Mouse (Mus musculus): ENCODE data around the gene Vwf. TPM values are rescaled to one million over a fixed set of nuclear protein-coding genes. Genes with fewer than 3 reads are reported as not detected.

Gene Vwf
- 15.0 and 20.2 TPM in 2 replicates for polyA plus RNA-seq (2012; rRNA removed)

- Histone ChIP-seq H3K27me3 (ENCODE audit: control insufficient read depth, insufficient read depth, low read length) (no peaks in the 10 kb centered on the region; the same call in 1 of the 2 replicates), H3K4me3 (replicated peaks; ENCODE audit: insufficient read depth, low read depth, low read length) (no peak within 1 kb of the TSS), H3K27ac (ENCODE audit: insufficient read depth, low read length) (no peak within 1 kb of the TSS), H3K4me1 (ENCODE audit: control insufficient read depth, insufficient read depth, low read length) (no peaks in the 10 kb centered on the region)
- TF ChIP-seq POLR2A (IDR thresholded peaks at IDR 0.05; ENCODE audit: borderline replicate concordance, insufficient read depth, low read length) (no peak), CTCF (IDR thresholded peaks at IDR 0.05; ENCODE audit: borderline replicate concordance, insufficient read depth, low read depth, low read length) (no peak)
- DNase-seq, result no peak
- 99% methylated on average over 6 of the region's 6 CpGs for WGBS
Measured at GRCm38 (mm10) chr6:125546474-125546873, at the start of gene Vwf. Vwf (plus strand) TSS chr6:125546774.

GRCm38 (mm10) chr6:125498062-125498461 is 48.5 kb upstream of the Vwf start:
- peak; percentile 34; the same call in 1 of the 2 replicates for TF ChIP-seq CTCF (IDR thresholded peaks at IDR 0.05; ENCODE audit: borderline replicate concordance, insufficient read depth, low read depth, low read length)
- no peak for TF ChIP-seq POLR2A (IDR thresholded peaks at IDR 0.05; ENCODE audit: borderline replicate concordance, insufficient read depth, low read length)
- Histone ChIP-seq H3K27me3 (ENCODE audit: control insufficient read depth, insufficient read depth, low read length) (no peaks in the 10 kb centered on the region; the same call in 1 of the 2 replicates), H3K4me3 (replicated peaks; ENCODE audit: insufficient read depth, low read depth, low read length) (no peak overlapping the region), H3K4me1 (ENCODE audit: control insufficient read depth, insufficient read depth, low read length) (no peaks in the 10 kb centered on the region), H3K27ac (ENCODE audit: insufficient read depth, low read length) (no peak overlapping the region)
- WGBS, result 35% methylated on average over 5 of the region's 5 CpGs
- no peak for DNase-seq

DNA sequence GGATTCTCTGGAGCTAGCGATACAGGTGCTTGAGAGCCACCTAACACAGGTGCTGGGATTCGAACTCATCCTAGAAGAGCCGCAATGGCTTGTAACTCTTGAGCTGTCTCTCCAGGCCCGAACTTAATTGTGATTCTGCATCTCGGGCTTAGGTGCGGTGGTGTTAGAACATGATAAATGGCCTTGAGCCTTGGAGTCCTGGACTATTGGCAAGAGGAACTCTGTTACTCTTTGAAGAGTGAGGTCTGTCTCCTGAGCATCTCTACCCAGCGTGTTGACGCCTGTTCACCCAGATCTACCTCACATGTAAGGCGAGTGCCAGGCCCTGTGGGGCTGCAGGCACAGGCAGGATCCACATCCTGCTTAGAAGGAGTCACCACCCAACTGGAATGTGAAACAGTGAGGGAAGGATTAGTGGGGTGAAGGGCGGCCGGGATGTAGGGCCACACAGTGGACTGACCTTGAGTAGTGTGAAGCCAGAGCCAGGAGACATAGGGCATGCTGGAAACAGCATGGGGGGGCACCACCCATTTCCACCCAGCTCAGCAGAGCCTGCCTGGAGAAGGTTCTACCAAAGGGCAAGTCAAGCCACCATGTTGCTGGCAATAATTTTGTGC is 43.3 kb upstream of the Vwf start:
- TF ChIP-seq POLR2A (IDR thresholded peaks at IDR 0.05; ENCODE audit: borderline replicate concordance, insufficient read depth, low read length) (no peak), CTCF (IDR thresholded peaks at IDR 0.05; ENCODE audit: borderline replicate concordance, insufficient read depth, low read depth, low read length) (no peak)
- Histone ChIP-seq H3K27ac (ENCODE audit: insufficient read depth, low read length) (no peak overlapping the region), H3K4me3 (replicated peaks; ENCODE audit: insufficient read depth, low read depth, low read length) (no peak overlapping the region), H3K4me1 (ENCODE audit: control insufficient read depth, insufficient read depth, low read length) (no peaks in the 10 kb centered on the region), H3K27me3 (ENCODE audit: control insufficient read depth, insufficient read depth, low read length) (no peaks in the 10 kb centered on the region; the same call in 1 of the 2 replicates)
- WGBS, result 97% methylated on average over 11 of the region's 11 CpGs
- DNase-seq, result no peak

- H3K4me1 ChIP-seq (ENCODE audit: control insufficient read depth, insufficient read depth, low read length), result no peaks in the 10 kb centered on the region
- H3K27me3 ChIP-seq (ENCODE audit: control insufficient read depth, insufficient read depth, low read length), result no peaks in the 10 kb centered on the region; the same call in 1 of the 2 replicates
- no peak overlapping the region for H3K4me3 ChIP-seq (replicated peaks; ENCODE audit: insufficient read depth, low read depth, low read length)
- H3K27ac ChIP-seq (ENCODE audit: insufficient read depth, low read length), result no peak overlapping the region
- 66% methylated on average over 3 of the region's 3 CpGs for WGBS
- no peak for DNase-seq
- TF ChIP-seq POLR2A (IDR thresholded peaks at IDR 0.05; ENCODE audit: borderline replicate concordance, insufficient read depth, low read length) (no peak), CTCF (IDR thresholded peaks at IDR 0.05; ENCODE audit: borderline replicate concordance, insufficient read depth, low read depth, low read length) (no peak)
Measured at GRCm38 (mm10) chr6:125504622-125505355, 41.8 kb upstream of the Vwf start.

GRCm38 (mm10) chr6:125506427-125506826 is 40.1 kb upstream of the Vwf start:
- no peaks in the 10 kb centered on the region; the same call in 1 of the 2 replicates for H3K27me3 ChIP-seq (ENCODE audit: control insufficient read depth, insufficient read depth, low read length)
- WGBS, result 95% methylated on average over 4 of the region's 4 CpGs
- H3K4me1 ChIP-seq (ENCODE audit: control insufficient read depth, insufficient read depth, low read length), result no peaks in the 10 kb centered on the region
- no peak overlapping the region for H3K27ac ChIP-seq (ENCODE audit: insufficient read depth, low read length)
- no peak overlapping the region for H3K4me3 ChIP-seq (replicated peaks; ENCODE audit: insufficient read depth, low read depth, low read length)
- DNase-seq, result no peak
- TF ChIP-seq POLR2A (IDR thresholded peaks at IDR 0.05; ENCODE audit: borderline replicate concordance, insufficient read depth, low read length) (no peak), CTCF (IDR thresholded peaks at IDR 0.05; ENCODE audit: borderline replicate concordance, insufficient read depth, low read depth, low read length) (no peak)

DNA sequence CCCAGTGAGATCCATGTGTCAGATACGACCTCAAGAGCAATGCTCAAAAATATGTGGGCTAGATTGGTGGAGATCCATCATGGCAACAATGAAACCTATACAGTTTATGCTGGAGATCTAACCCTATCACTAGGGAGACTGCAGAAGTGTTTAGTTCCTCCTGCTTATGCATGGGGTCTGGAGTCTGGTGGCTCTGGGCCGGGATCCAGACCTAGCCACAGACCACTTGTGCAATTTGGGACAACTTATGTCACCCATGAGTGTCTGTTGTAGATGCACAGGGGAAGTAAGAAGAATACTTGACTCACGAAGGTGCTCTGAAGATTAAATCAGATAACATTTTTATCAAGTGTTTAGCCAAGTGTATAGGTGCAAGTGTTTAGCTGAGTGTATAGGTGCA is 36.8 kb upstream of the Vwf start:
- no peak for TF ChIP-seq CTCF (IDR thresholded peaks at IDR 0.05; ENCODE audit: borderline replicate concordance, insufficient read depth, low read depth, low read length)
- TF ChIP-seq POLR2A (IDR thresholded peaks at IDR 0.05; ENCODE audit: borderline replicate concordance, insufficient read depth, low read length), result no peak
- no peak overlapping the region for H3K27ac ChIP-seq (ENCODE audit: insufficient read depth, low read length)
- H3K4me3 ChIP-seq (replicated peaks; ENCODE audit: insufficient read depth, low read depth, low read length), result no peak overlapping the region
- DNase-seq, result no peak
- WGBS, result 72% methylated on average over 3 of the region's 3 CpGs
- no peaks in the 10 kb centered on the region for H3K4me1 ChIP-seq (ENCODE audit: control insufficient read depth, insufficient read depth, low read length)
- no peaks in the 10 kb centered on the region for H3K27me3 ChIP-seq (ENCODE audit: control insufficient read depth, insufficient read depth, low read length)

DNA sequence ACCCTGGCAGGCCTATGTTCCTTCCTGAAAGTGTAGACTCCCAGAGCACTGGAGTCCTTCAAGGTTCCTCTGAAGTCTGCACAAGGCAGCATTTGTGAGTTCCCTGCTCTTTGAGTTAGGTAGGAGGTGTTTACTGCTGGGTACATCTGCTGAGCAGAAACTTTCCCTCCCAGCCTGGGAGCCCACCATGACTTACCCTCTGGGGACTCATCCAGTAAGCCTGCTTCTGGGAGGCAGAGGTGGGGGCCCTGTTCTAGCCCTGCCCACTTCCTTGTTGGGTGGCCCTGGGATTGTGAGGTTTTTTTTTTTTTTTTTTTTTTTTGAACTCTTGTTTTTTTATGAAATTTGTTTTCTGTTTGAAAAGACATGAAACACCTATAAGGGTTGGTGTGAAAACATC is 35.9 kb upstream of the Vwf start:
- H3K4me1 ChIP-seq (ENCODE audit: control insufficient read depth, insufficient read depth, low read length), result no peaks in the 10 kb centered on the region
- no peaks in the 10 kb centered on the region for H3K27me3 ChIP-seq (ENCODE audit: control insufficient read depth, insufficient read depth, low read length)
- no peak for DNase-seq
- no peak overlapping the region for H3K27ac ChIP-seq (ENCODE audit: insufficient read depth, low read length)
- no peak overlapping the region for H3K4me3 ChIP-seq (replicated peaks; ENCODE audit: insufficient read depth, low read depth, low read length)
- TF ChIP-seq POLR2A (IDR thresholded peaks at IDR 0.05; ENCODE audit: borderline replicate concordance, insufficient read depth, low read length) (no peak), CTCF (IDR thresholded peaks at IDR 0.05; ENCODE audit: borderline replicate concordance, insufficient read depth, low read depth, low read length) (no peak)

- H3K4me1 ChIP-seq (ENCODE audit: control insufficient read depth, insufficient read depth, low read length), result no peaks in the 10 kb centered on the region
- H3K4me3 ChIP-seq (replicated peaks; ENCODE audit: insufficient read depth, low read depth, low read length), result no peak overlapping the region
- TF ChIP-seq CTCF (IDR thresholded peaks at IDR 0.05; ENCODE audit: borderline replicate concordance, insufficient read depth, low read depth, low read length) (no peak), POLR2A (IDR thresholded peaks at IDR 0.05; ENCODE audit: borderline replicate concordance, insufficient read depth, low read length) (no peak)
- no peak for DNase-seq
- 75% methylated on average over 7 of the region's 7 CpGs for WGBS
- no peaks in the 10 kb centered on the region for H3K27me3 ChIP-seq (ENCODE audit: control insufficient read depth, insufficient read depth, low read length)
- H3K27ac ChIP-seq (ENCODE audit: insufficient read depth, low read length), result no peak overlapping the region
Measured at GRCm38 (mm10) chr6:125511196-125511595, 35.4 kb upstream of the Vwf start.
